Mouse (Mus musculus) cerebellum, postnatal 14 days (tissue): ENCODE data around the gene Hmgb1.

Experiments
- DNase-seq, 2 experiments: peaks; one replicate each; pipeline ENCODE4 v3.0.0; 2021; ENCODE audit warnings: mixed read lengths in 2 of 2

Hmgb1 gene

DNA sequence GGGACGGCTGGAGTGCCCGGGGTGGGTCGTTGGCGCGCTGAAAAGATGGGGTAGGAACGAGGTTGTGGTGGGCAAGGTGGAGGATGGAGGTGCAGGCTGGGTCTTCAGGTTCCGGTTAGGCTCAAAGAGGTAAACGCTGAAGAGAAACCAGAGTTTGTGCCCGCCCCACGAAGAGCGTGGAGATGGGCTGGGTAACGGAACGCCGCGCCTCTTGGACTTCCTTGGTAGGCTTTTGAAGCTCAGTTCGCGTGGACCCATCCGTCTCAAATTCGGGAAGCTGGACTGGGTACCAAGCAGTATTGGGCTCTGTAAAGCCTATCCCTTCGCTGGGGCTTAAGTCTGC lies 526 bp upstream of the Hmgb1 start:
- no peak for DNase-seq

DNA sequence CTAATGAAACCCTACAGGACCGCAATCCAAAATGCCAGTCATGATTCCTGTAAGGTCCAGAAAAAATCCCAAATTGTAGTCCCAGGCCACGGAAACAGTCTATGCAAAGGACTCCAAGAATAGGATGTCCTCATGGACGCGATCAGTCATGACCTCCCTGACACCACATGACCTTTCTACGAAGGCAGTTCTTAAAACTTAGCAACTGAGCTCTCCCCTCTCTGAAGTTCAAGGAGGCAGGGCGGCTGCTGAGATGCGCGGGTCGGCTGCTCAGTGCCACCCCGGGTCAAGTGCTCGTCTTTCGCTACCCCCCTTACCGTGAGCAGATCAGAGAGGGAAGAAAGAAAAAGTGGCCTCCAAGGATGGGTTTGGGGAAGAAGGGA lies 577 bp downstream of the Hmgb1 start:
- DNase-seq = no peak

GRCm38 (mm10) chr5:149183122-149183521 lies 1.2 kb downstream of the Hmgb1 start:
- DNase-seq = no peak

DNA sequence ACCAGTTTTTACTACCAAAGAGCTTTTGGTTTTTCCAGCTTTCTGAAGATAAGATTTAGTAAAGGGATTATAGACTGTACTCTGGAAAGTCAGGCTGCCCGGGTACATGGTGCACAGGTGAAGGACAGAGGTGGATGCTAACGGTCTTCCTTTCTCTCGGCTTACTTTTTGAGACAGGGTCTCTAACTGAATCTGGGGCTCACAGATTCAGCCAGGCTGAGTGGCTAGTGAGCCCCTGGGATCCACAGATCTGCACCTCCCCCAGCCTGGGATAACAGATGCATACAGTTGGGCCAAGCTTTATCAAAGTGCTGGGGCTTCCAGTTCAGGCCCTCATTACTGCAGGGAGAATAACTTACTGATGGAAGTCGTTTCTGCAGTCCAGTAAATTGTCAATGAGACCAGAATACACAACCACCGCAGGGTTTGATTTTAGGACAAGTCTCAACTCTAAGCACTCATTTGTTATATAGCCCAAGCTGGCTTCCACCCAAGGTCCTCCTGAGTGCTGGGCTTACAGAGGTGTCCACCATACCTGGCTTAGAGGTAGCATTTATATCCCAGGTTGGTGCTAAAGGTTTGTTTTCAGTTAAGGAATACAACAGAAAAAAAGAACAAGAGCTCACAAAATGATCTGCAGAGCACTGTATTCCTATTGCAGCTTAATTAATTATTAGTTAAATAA lies 2.0 kb downstream of the Hmgb1 start:
- DNase-seq = peak; percentile 22 to 23

GRCm38 (mm10) chr5:149179826-149180225 lies 4.5 kb downstream of the Hmgb1 start:
- no peak for DNase-seq

- no peak for DNase-seq
These were observed 6.2 kb downstream of the Hmgb1 start for GRCm38 (mm10) chr5:149178095-149178494.

- no peak for DNase-seq
These were observed 8.6 kb downstream of the Hmgb1 start for GRCm38 (mm10) chr5:149175736-149176135.

- DNase-seq = no peak
These were observed 9.8 kb downstream of the Hmgb1 start for GRCm38 (mm10) chr5:149174527-149174926.

GRCm38 (mm10) chr5:149172246-149172645 lies 12.0 kb downstream of the Hmgb1 start:
- no peak for DNase-seq

- DNase-seq = no peak
These were observed 13.3 kb downstream of the Hmgb1 start for GRCm38 (mm10) chr5:149170841-149171588.

DNA sequence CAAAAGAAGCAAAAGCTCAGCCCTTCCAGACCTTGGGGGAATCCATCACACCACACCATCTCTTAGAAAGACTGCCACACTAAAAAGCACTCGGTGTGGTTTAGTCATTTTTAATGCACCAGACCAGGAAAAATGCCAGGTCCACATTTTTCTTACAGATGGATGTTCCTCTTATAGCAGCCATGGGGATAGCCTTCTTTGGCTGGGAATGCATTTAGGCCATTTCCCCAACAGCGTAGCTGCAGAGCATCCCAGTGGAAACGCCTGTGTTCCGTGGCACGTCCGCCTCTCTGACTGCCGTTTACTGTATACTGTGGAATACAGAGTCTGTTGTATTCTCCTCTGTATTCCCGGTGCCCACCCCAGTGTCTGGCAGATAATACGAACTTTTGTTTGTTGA lies 15.5 kb downstream of the Hmgb1 start:
- DNase-seq = peak in 1 of 2 experiments; percentile 27

DNA sequence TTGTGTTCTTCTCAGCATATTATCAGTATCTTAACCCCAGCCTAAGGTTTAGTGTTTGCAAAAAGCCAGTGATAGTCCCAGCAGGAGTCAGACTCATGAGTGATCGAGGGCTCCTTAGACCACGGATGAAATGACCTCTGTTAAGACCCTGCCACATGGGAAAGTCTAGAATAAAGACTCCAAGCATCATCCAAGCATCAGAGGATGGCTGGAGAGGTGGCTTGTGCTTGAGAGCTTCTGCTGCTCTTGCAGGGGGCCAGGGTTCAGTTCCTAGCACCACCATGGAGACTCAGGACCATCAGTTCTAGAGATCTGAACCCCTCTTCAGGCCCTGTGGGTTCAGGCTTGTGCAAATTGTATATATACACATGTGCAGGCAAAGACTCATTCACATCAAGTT lies 16.2 kb downstream of the Hmgb1 start:
- DNase-seq = no peak

DNA sequence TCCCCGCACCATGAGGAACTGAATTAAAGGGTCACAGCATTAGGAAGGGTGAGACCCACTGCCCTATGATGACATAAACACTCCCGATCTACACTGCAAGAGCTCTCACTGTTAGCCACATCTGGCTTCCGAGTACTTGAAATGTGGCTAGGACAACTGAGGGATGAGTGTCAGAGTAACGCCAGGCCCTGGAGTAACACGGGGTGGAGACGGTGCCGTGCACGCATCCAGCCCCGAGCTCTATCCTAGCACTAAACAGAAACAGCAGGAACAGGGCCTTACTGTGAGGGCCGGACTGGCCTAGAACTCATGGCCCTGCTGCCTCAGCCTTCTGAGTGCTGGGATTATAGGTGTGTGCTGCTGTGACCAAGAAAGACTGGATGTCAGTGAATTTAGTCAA lies 18.3 kb downstream of the Hmgb1 start:
- no peak for DNase-seq

DNA sequence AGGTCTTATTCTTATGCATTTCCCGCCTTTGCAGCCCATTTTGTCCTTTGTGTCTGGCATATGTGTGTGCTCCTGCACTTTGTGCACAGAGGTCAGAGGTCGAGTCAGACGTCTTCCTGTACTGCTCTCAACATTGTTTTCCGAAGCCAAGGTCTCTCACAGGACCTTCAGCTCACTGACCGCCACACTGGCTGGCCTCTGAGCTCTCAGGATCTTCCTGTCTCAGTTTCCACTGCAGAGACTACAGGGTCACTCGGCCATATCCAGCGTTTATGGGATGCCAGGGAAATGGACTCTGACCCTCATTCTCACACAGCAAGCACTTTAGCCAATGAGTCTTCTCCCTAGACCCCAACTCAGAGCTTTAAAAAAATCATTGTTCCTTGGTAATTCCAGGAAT lies 19.4 kb downstream of the Hmgb1 start:
- DNase-seq = no peak

DNA sequence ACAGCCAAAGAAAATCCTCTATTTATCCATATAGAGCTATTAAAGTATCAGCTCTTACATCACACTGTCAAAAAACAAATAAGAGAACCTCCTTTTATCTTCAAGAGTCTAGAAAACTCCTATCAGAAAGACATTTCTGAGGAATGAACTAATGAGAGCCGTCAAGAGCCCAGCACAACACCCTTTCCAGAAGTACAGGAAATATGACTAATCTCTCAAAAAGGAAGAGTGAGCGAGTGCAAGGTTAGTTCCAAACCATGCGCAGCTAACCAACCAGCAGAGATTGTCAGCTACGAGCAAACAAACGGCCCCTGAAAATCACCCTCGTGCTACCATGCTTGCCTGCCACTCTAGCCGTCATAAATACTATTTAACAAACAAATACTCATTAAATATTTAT lies 21.4 kb downstream of the Hmgb1 start:
- DNase-seq = no peak

- DNase-seq = no peak
These were observed 23.8 kb downstream of the Hmgb1 start for GRCm38 (mm10) chr5:149160469-149160868.

GRCm38 (mm10) chr5:149159021-149159420 lies 25.3 kb downstream of the Hmgb1 start:
- DNase-seq = no peak

DNA sequence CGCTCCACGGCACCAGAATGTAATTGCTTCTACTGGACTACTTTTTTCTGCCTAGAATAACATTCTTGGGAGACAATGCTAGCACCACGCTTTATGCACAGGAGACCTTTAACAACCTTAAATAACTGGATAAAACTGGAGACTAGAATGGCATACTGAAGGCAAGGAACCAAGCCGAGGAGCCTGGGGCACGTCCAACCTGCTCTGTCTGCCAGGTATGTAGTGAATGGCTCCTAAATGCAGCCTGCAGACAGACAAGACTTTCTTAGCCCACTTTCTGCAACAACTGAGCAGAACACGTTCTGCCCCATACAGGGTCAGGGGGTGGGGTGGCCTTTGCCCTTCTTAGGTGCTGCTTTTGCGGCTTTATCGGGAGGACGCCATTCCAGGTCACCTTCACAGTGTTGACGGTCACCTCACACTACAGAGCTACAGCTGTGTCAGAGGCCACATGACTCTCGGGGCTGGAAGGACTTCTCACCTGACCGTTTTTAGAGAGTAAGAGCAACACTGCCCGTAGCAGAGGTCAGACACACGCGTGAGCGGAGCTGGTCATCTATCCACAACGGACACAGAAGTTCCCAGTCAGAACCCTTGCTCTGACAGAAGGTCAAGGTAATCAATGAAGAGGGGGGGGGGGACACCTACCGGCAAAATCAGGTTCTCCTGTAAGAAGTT lies 27.3 kb downstream of the Hmgb1 start:
- peak in 1 of 2 experiments; percentile 11 for DNase-seq

- DNase-seq = peak; percentile 74 to 76
These were observed 31.5 kb downstream of the Hmgb1 start for GRCm38 (mm10) chr5:149152774-149153155.

DNA sequence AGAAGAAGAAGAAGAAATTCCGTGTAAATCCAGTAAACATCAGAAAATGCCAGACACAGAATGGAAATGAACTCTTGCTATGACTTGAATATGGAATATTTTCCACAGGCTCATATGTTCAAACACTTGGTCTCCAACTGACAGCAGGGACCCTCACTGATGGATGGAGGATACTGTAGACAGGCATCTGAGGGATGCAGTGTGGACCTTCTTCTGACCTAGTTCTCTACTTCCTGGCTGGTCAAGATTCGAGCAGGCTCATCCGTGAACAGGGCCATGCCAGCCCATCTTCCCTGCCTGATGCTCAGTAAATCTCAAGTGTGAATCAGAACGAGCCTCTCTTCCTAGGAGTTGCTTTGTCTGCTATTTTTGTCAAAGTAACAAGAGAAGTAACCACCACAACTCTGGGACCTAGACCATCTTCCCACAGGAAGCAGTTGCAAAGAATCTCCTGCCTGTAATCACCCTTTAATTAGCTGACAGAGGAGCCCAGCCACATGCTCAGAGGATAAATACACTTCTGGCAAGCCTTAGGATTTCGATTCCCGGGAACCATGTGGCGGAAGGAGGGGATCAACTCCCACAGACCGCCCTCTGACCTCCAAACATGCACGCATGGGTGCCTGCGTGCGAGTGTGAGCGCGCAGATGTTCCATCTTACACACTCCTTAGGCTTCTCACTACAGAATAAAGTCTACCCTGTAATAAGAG lies 32.1 kb downstream of the Hmgb1 start:
- peak; percentile 29 to 44 for DNase-seq

- DNase-seq = no peak
These were observed 33.4 kb downstream of the Hmgb1 start for GRCm38 (mm10) chr5:149150882-149151281.

GRCm38 (mm10) chr5:149147386-149148000 lies 36.8 kb downstream of the Hmgb1 start:
- DNase-seq = no peak

GRCm38 (mm10) chr5:149146691-149147090 lies 37.6 kb downstream of the Hmgb1 start:
- no peak for DNase-seq
